Mouse (Mus musculus) naive thymus-derived CD4-positive, alpha-beta T cell, adult 2 months (primary cell): ENCODE data around the gene Corin.

Experiments used
- DNase-seq: peaks from one replicate; pipeline ENCODE4 v3.0.0-alpha.2; 2011; ENCODE audit warnings: low read depth

The Corin gene

DNA sequence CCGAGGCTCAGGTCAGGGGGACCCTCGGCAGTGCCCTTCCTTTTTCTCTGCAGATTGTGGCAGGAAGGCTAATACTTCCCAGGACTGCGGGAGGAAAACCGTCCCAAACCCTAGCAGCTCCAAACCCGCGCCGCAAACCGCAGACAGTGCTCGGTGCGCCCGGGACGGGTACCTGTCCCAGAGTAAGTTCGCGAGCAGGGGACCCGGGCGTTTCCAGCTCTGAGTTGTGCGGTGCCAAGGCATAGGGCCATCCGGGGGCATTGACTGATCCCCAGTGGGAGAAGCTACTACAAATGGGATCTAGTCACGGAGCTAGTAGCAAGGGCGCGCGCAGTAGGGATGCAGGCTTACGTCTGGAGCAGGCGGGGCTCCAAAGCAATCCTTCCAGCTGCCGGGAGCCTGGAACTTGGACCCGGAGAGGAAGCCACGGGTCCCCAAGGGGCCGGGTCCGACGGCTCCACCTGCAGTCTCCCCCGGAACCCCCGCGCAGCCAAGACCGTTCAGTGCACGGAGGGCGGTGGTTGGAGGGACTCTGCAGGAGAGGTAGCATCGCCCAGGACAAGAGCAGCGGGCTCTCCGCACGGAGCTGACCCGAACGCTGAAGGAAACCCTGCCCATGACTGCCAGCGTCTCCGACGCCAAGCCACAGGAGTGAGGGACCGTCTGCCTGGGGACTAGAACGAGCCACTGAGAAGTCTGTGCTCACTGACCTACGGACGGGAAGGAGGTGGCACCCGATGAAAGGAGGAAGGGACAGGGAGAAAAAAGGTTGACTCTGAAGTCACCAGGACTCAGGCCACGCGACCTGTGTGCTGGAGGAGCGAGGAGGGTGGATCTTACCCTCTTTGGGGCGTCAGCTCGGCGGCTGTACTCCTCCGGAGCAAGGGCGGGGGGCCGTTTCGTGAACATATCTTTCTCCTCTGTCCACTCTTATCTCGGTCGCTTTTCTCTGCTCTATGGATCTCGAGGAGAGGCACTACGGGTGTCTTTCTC lies at the start of gene Corin:
TSS of gene Corin (minus strand) at position 943 of the 993 bp plus-strand sequence.
- DNase-seq: no peak

DNA sequence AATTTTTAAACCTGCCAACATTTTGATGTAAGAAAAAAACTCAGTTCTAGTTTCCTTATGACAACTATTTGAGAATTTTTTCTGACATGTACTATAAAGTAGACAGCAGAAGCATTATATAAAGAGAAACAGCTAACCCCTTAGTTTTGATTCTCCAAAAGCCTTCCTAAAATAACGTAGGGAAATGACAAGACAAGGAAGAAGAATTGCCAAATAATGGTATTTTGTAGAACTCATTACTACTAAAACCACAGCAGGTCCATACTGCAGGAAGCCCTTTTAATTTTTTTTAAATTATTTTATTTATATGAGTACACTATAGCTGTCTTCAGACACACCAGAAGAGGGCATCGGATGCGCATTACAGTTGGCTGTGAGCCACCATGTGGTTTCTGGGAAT lies 46.9 kb upstream of the Corin start:
- DNase-seq: no peak

GRCm38 (mm10) chr5:72528896-72529295 lies 24.6 kb upstream of the Corin start:
- no peak for DNase-seq

- DNase-seq: no peak
Measured at GRCm38 (mm10) chr5:72513808-72514207, 9.5 kb upstream of the Corin start.

DNA sequence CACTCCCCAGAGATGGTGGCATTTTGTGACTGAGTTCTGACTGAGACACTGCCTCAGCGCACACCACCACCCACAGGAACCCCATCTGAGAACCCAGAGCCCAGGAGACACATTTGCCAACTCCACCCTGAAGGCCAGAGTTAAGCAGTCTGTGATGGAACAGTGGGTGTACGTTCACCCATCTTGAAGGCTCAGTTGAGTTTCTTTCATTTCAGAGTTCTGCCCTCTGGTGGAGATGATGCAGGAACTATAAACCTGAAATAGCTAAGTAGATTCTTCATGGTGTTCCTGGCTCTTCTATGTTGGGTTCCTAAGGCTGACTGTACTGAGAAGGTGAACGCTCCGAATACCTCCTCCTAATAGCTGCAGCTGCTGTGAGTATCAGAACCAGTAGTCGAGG lies 1.5 kb upstream of the Corin start:
- peak; percentile 4 for DNase-seq

- DNase-seq: no peak
Measured at GRCm38 (mm10) chr5:72502778-72503177, 1.5 kb downstream of the Corin start.

DNA sequence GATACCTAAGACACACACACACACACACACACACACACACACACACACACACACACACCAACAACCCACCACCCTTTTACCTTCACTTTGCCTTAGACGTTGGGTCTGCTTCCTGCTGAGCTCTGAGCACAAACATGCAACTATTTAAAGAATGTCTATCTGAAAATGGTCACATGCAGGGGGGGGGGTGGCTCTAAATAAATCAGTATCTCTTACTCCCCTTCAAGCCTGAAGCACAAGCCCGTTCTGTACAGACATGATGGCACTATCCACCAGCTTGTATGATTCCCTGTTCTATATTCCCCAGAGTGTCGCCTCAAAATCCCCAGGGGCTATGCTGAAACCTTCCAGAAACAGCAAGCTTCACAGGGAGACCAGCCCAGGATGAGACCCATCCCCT lies 2.5 kb downstream of the Corin start:
- no peak for DNase-seq

GRCm38 (mm10) chr5:72498271-72498670 lies 6.0 kb downstream of the Corin start:
- DNase-seq: no peak

DNA sequence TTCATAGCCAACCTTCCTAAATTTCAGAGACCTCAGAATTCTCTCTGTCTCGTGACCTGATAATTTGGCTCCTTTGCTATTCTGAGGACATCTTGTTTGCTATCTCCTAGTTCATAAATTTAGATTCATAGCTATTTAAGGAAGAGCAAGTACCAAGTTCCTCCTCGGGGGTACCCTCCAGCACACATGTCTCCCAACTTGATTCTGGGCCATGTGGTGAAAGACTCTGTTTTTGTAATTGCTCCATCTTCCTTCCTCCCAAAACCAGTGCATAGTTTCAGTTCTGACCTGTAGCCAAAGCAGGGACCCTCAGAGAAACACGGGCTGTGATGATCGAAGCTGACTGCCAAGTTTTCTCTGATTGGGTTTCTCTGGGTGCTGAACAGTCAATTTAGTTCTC lies 7.5 kb downstream of the Corin start:
- DNase-seq: no peak

GRCm38 (mm10) chr5:72493906-72494305 lies 10.4 kb downstream of the Corin start:
- no peak for DNase-seq

DNA sequence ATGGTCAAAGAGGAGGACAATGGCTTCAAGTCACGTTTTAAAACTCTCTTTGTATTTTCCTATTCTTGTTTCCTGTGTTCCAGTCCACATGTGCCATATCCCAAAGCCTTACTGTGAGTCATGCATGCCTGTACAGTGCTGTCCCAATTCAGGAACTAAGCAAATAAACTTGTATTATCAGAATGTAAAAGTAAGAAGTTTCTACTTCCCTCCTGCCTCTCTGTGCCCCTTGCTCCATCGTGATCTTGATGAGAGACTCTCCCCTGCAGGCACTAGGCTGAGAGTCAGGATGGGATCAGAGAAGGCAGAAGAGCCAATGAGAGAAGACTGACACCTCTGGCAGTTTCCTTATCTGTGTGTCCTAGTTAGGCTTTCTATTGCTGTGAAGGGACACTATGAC lies 13.0 kb downstream of the Corin start:
- DNase-seq: no peak

GRCm38 (mm10) chr5:72480456-72480855 lies 23.8 kb downstream of the Corin start:
- DNase-seq: no peak

- DNase-seq: no peak
Measured at GRCm38 (mm10) chr5:72472317-72473009, 31.8 kb downstream of the Corin start.

- no peak for DNase-seq
Measured at GRCm38 (mm10) chr5:72471746-72472145, 32.5 kb downstream of the Corin start.

- no peak for DNase-seq
Measured at GRCm38 (mm10) chr5:72464932-72465331, 39.3 kb downstream of the Corin start.

DNA sequence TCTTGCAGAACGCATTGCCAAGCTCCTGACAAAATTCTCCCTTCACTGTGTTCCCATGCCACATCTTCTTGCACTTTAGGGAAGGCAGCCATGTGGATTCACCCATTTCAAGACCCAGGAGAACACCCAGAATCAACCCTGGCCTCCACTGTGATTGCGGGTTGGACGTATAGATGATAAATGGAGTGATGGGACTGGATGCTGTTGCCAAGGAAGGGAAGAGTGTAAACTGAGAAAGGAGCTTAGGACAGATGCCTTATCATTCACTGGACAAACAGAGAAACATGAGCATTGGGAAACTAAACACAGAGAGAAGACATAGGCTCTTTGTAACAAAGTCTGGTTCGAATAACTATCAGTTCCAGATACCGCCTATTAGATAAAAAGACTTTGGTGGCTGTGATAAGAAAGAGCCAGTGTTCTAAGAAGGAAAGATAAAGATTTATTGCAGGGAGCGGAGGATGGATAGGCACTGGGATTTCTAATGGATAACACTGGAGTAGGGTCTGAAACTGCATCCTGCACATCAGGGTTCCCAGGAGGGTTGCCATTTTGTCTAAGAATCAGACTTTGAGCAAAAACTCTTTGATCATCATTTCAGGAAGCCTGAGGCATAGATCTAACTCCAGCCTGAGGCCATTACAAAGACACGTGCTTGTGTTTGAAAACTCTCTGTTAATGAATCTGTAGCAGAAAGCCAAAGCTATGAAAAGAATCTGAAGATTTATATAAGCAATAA lies 44.7 kb downstream of the Corin start:
- DNase-seq: no peak

GRCm38 (mm10) chr5:72453690-72454089 lies 50.6 kb downstream of the Corin start:
- DNase-seq: no peak

GRCm38 (mm10) chr5:72453176-72453575 lies 51.1 kb downstream of the Corin start:
- no peak for DNase-seq

- DNase-seq: no peak
Measured at GRCm38 (mm10) chr5:72452750-72453149, 51.5 kb downstream of the Corin start.

DNA sequence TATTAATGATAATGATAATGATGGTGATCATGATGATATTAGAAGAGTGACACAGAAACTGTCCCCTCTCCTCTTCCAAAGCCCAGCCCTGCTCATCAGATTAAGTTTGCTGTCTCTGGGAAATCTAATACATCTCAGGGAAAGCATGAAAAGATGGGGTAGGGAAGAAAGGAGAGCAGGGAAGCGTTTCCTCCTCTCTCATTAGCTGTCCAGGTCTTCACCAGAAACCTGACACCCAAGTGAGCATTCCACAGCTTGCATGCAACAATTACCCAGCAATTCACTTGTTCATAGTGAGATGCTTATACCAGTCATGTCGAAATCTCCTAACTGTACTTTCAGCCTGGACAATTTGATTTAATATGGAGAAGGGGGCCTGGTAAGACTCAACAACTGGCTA lies 55.4 kb downstream of the Corin start:
- DNase-seq: no peak

DNA sequence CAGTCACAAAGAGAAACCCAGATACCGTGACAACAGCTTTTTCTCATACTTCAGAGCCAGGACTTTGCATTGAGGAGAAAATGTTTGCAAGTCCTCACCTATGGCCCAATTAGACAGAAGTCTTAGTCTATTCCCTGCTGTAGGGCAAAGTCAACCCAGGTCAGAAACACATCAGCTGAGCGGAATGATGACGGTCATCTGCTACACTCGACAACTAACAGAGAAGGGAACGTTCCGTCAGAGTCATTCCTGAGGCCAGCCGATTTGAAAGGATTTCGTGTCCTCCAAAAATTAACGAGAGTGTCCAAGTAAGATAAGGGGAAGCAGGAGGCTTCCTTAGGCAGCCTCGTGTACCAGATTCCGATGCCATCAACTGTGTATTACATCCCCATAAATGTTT lies 58.2 kb downstream of the Corin start:
- no peak for DNase-seq

DNA sequence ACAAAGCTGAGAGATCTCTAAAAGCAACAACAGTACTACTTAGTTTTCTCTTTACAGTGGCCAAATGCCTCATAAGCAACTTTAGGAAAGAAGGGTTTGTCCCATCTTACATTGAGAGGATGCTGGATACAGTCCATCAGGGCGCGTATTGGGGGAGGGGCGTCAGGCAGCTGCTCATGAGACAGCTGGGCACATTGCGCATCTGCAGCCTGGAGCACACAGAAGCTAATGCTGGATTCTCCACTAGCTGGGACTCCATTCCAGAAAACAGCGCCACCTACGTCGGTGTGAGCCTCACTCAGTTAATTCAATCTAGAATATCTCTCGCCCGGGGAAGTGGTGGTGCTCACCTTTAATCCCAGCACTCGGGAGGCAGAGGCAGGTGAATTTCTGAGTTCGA lies 60.3 kb downstream of the Corin start:
- no peak for DNase-seq

DNA sequence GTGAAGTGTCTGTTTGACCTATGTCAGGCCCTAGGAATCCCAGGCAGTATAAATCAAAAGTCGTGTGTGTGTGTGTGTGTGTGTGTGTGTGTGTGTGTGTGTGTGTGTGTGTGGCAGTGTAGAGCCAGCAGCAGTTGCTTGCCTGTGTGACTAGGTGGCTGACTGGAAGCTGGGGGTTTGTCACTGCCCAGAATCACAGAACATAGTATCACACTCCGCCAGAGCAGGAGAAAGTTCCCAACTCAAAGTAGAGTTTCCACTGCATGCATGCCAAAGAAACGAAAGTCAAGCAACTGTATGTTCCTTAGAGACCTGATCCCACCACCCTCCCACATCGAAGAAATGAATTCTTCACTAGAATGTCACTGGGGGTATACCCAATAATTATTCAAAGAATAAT lies 61.3 kb downstream of the Corin start:
- DNase-seq: no peak
